Comparison of ENCODE assay signal across 13 mouse cellular contexts in the genomic region with DNA sequence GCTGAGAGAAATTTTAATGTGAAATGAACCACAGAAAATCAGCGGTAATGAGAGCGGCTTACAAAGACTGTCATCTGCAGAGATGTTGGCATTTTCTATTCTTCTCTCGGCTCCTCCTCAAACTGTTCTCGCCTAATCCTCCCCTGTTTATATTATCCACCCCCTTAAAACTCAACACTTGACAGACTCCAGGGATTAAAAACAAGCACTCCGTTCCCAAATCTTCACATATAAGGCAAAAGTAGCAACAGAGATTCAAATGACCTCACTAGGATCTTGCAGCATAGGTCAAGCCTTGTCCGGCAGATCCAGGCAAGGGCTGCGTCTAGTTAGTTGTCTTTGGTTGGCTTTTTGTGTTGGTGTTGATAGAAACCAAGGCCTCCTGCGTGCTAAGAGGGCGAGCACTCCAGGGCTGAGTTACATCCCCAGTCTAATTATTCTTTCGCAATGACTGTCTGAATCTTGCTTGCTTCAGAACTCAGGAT. TPM values are rescaled to one million over a fixed set of nuclear protein-coding genes. Genes with fewer than 3 reads are reported as not detected.
DNase-seq lines count a peak whose midpoint lies in the region; ATAC-seq lines count a peak whose summit lies in the region.
"Had no signal": no experiment of that assay in that cellular context is flagged by ENCODE, and none has a peak within 500 bp of the region (broad histone marks: within the 10 kb centered on the region; RNA-seq: fewer than 3 reads in every experiment).

No protein-coding gene starts in this region.

- H3K9me3 ChIP-seq in hindbrain, embryonic 13.5 days, result no peaks in the 10 kb centered on the region
- H3K9me3 ChIP-seq in hindbrain, embryonic 11.5 days (ENCODE audit: control insufficient read depth, low read length), result no peaks in the 10 kb centered on the region
- no peaks in the 10 kb centered on the region for H3K9me3 ChIP-seq in midbrain, embryonic 13.5 days
- H3K9me3 ChIP-seq: hindbrain, embryonic 10.5 days; limb, embryonic 13.5 days had no signal

- no peaks in the 10 kb centered on the region for H3K4me1 ChIP-seq in hindbrain, embryonic 13.5 days (replicated peaks)
- H3K4me1 ChIP-seq in hindbrain, embryonic 11.5 days (replicated peaks; ENCODE audit: control insufficient read depth, insufficient read depth, low read length), result no peaks in the 10 kb centered on the region
- peaks cover 9% of the 10 kb centered on the region for H3K4me1 ChIP-seq in midbrain, embryonic 13.5 days (replicated peaks)
- H3K4me1 ChIP-seq: hindbrain, embryonic 10.5 days; limb, embryonic 13.5 days had no signal

- H3K4me3 ChIP-seq in hindbrain, embryonic 13.5 days, result no peak overlapping the region
- H3K4me3 ChIP-seq in hindbrain, embryonic 11.5 days (ENCODE audit: low read depth, low read length), result no peak overlapping the region
- H3K4me3 ChIP-seq in midbrain, embryonic 13.5 days (replicated peaks), result no peak overlapping the region
- H3K4me3 ChIP-seq: hindbrain, embryonic 10.5 days; limb, embryonic 13.5 days had no signal

- ATAC-seq in hindbrain, embryonic 13.5 days (ENCODE audit: low FRiP score), result no peak
- no peak for ATAC-seq in hindbrain, embryonic 11.5 days (ENCODE audit: low FRiP score)
- ATAC-seq in midbrain, embryonic 13.5 days, result no peak

- intact Hi-C loops in left cerebral cortex, postnatal 10 days (cut with DNase I), result no loop called here

- H3K9ac ChIP-seq in hindbrain, embryonic 13.5 days, result no peak overlapping the region
- H3K9ac ChIP-seq in hindbrain, embryonic 11.5 days (ENCODE audit: low read depth, low read length), result no peak overlapping the region
- H3K9ac ChIP-seq in midbrain, embryonic 13.5 days (replicated peaks), result no peak overlapping the region
- H3K9ac ChIP-seq: limb, embryonic 13.5 days had no signal

- H3K36me3 ChIP-seq in hindbrain, embryonic 13.5 days, result no peaks in the 10 kb centered on the region
- no peaks in the 10 kb centered on the region for H3K36me3 ChIP-seq in hindbrain, embryonic 11.5 days (ENCODE audit: control insufficient read depth, insufficient read depth, low read length)
- no peaks in the 10 kb centered on the region for H3K36me3 ChIP-seq in midbrain, embryonic 13.5 days
- H3K36me3 ChIP-seq: hindbrain, embryonic 10.5 days; limb, embryonic 13.5 days had no signal

- H3K27me3 ChIP-seq in hindbrain, embryonic 13.5 days, result no peaks in the 10 kb centered on the region
- H3K27me3 ChIP-seq in hindbrain, embryonic 11.5 days (ENCODE audit: control insufficient read depth, insufficient read depth, low read length), result no peaks in the 10 kb centered on the region
- H3K27me3 ChIP-seq in midbrain, embryonic 13.5 days, result no peaks in the 10 kb centered on the region
- H3K27me3 ChIP-seq: limb, embryonic 13.5 days had no signal

- peak overlapping the region; percentile 25; the same call in 1 of the 2 replicates for H3K27ac ChIP-seq in hindbrain, embryonic 13.5 days
- no peak overlapping the region for H3K27ac ChIP-seq in hindbrain, embryonic 11.5 days (ENCODE audit: low read depth, low read length)
- H3K27ac ChIP-seq in midbrain, embryonic 13.5 days, result peak overlapping the region; percentile 44; the same call in 1 of the 2 replicates
- H3K27ac ChIP-seq: hindbrain, embryonic 10.5 days; limb, embryonic 13.5 days had no signal

- no peak for DNase-seq in hindbrain, embryonic 11.5 days (ENCODE audit: low spot score)
- peak; percentile 86 for DNase-seq in Muller cell, postnatal 12 days (ENCODE audit: inconsistent ontology term)
- peak; percentile 36 for DNase-seq in fibroblast of lung, adult 2 months (ENCODE audit: low read depth)
- no peak for DNase-seq in left cerebral cortex, adult 9 months (ENCODE audit: low spot score in 2 of 2)
- no peak for DNase-seq in left cerebral cortex, postnatal 10 days (ENCODE audit: extremely low spot score in 1 of 2, low spot score in 2 of 2)
- no peak for DNase-seq in frontal cortex, postnatal 36 days (ENCODE audit: low spot score in 2 of 2)
- DNase-seq: cerebellum, postnatal 14 days; gastrocnemius, postnatal 36 days; kidney, adult 8-10 months had no signal

- WGBS in hindbrain, embryonic 13.5 days, result 70% methylated on average over 10 of the region's 10 CpGs
- 74% methylated on average over 10 of the region's 10 CpGs for WGBS in hindbrain, embryonic 11.5 days
- 35% methylated on average over 10 of the region's 10 CpGs for WGBS in midbrain, embryonic 13.5 days

- H3K4me2 ChIP-seq in hindbrain, embryonic 13.5 days, result no peak overlapping the region
- H3K4me2 ChIP-seq in hindbrain, embryonic 11.5 days (replicated peaks; ENCODE audit: low read depth, low read length), result no peak overlapping the region
- no peak overlapping the region for H3K4me2 ChIP-seq in midbrain, embryonic 13.5 days (replicated peaks)
- H3K4me2 ChIP-seq: limb, embryonic 13.5 days had no signal

RNA-seq across cellular contexts. Expression of gene Cdk17, which starts 30.2 kb away (rescaled TPM):
- 40.6 and 47.8 TPM in 2 replicates for polyA plus RNA-seq in hindbrain, embryonic 13.5 days (2015; fragmentation: Nextera tagmentation; extraction: Ambion mirVana)
- 37.3 and 44.5 TPM in 2 replicates for polyA plus RNA-seq in hindbrain, embryonic 11.5 days (2014; fragmentation: Nextera tagmentation; extraction: Ambion mirVana)
- 40.7 and 46.3 TPM in 2 replicates for polyA plus RNA-seq in midbrain, embryonic 13.5 days (2015; fragmentation: Nextera tagmentation; extraction: Ambion mirVana)
- 100 to 1,000 TPM; 141 to 150 TPM for total RNA-seq in left cerebral cortex, postnatal 10 days (2021)

RNA-seq across cellular contexts. Expression of gene Cfap54, which starts 49.1 kb away (rescaled TPM):
- polyA plus RNA-seq in hindbrain, embryonic 13.5 days (2015; fragmentation: Nextera tagmentation; extraction: Ambion mirVana), result 1.9 and 3.6 TPM in 2 replicates
- polyA plus RNA-seq in hindbrain, embryonic 11.5 days (2014; fragmentation: Nextera tagmentation; extraction: Ambion mirVana), result 0.82 and 2.4 TPM in 2 replicates
- 2.3 and 3.0 TPM in 2 replicates for polyA plus RNA-seq in midbrain, embryonic 13.5 days (2015; fragmentation: Nextera tagmentation; extraction: Ambion mirVana)
- 10 to 100 TPM; 13.4 to 19.2 TPM for total RNA-seq in left cerebral cortex, postnatal 10 days (2021)

Comparison
In these comparisons a context has a peak if more than half of its experiments do, and no peak if none do; other contexts are left out.
1. DNase-seq: peak in Muller cell, postnatal 12 days (single experiment) and fibroblast of lung, adult 2 months (single experiment); none in hindbrain, embryonic 11.5 days (single experiment), left cerebral cortex, adult 9 months (0 of 2), left cerebral cortex, postnatal 10 days (0 of 2) and frontal cortex, postnatal 36 days (0 of 2).